31 mouse cellular contexts compared by ENCODE assay signal in the genomic region with DNA sequence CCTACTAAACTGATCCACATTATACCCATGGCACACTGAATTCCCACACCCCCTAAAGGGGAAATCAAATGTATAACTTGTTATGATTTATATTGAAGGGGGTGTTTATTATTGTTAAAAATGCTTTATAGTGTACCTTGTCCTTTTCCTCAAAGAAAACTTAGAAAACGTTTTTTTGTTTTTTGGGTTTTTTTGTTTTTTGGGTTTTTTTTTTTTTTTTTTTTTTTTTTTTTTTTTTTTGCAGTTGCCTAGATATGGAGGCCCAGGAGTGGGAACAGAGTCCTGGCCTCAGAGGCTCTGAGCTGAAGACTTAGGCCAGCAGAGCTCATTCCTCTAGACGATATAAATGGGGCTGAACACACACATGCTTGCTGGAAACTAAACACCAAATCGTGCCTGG.
"Had no signal": no experiment of that assay in that cellular context is flagged by ENCODE, and none has a peak within 500 bp of the region (broad histone marks: within the 10 kb centered on the region; RNA-seq: fewer than 3 reads in every experiment).

No protein-coding gene starts in this region.

- H3K36me3 ChIP-seq: limb, embryonic 10.5 days; limb, embryonic 12.5 days; limb, embryonic 13.5 days; limb, embryonic 15.5 days; liver, embryonic 12.5 days; liver, embryonic 13.5 days; liver, embryonic 15.5 days; lung, embryonic 15.5 days; midbrain, embryonic 10.5 days; midbrain, embryonic 12.5 days; midbrain, embryonic 13.5 days; midbrain, embryonic 15.5 days had no signal

- ATAC-seq: liver, embryonic 12.5 days; liver, postnatal 0 days; lung, postnatal 0 days; midbrain, embryonic 13.5 days; midbrain, embryonic 15.5 days; midbrain, embryonic 16.5 days had no signal

- H3K4me1 ChIP-seq: limb, embryonic 10.5 days; limb, embryonic 15.5 days; liver, embryonic 12.5 days; liver, embryonic 13.5 days; liver, embryonic 15.5 days; lung, embryonic 15.5 days; midbrain, embryonic 10.5 days; midbrain, embryonic 12.5 days; midbrain, embryonic 13.5 days; midbrain, embryonic 15.5 days had no signal

- H3K9ac ChIP-seq: limb, embryonic 12.5 days; limb, embryonic 13.5 days; limb, embryonic 15.5 days; liver, embryonic 12.5 days; liver, embryonic 13.5 days; liver, embryonic 14.5 days; liver, embryonic 15.5 days; liver, postnatal 0 days; lung, embryonic 14.5 days; lung, embryonic 15.5 days; midbrain, embryonic 12.5 days; midbrain, embryonic 13.5 days; midbrain, embryonic 15.5 days had no signal

- H3K4me2 ChIP-seq: limb, embryonic 12.5 days; limb, embryonic 13.5 days; limb, embryonic 15.5 days; liver, embryonic 11.5 days; liver, embryonic 12.5 days; liver, embryonic 13.5 days; liver, embryonic 15.5 days; lung, embryonic 14.5 days; lung, embryonic 15.5 days; midbrain, embryonic 11.5 days; midbrain, embryonic 12.5 days; midbrain, embryonic 13.5 days; midbrain, embryonic 15.5 days had no signal

- H3K4me3 ChIP-seq: limb, embryonic 10.5 days; limb, embryonic 12.5 days; limb, embryonic 13.5 days; limb, embryonic 15.5 days; liver, embryonic 12.5 days; liver, embryonic 13.5 days; liver, embryonic 15.5 days; lung, embryonic 15.5 days; megakaryocyte, embryonic 14.5 days; midbrain, embryonic 10.5 days; midbrain, embryonic 12.5 days; midbrain, embryonic 13.5 days; midbrain, embryonic 15.5 days; myocyte had no signal

- DNase-seq: left cerebral cortex, postnatal 4 days; liver; liver, embryonic 13.5 days; liver, postnatal 0 days; lung, adult 18-20 months; lung, adult 2 months; lung, embryonic 14.5 days; lung, postnatal 10 days; lung, postnatal 14 days; lung, postnatal 36 days; lung, postnatal 4 days; midbrain, embryonic 14.5 days had no signal

- H3K27me3 ChIP-seq: limb, embryonic 12.5 days; limb, embryonic 13.5 days; limb, embryonic 15.5 days; liver, embryonic 13.5 days; liver, embryonic 15.5 days; lung, embryonic 15.5 days; midbrain, embryonic 12.5 days; midbrain, embryonic 13.5 days; midbrain, embryonic 15.5 days had no signal

- H3K27ac ChIP-seq: limb, embryonic 10.5 days; limb, embryonic 12.5 days; limb, embryonic 13.5 days; limb, embryonic 15.5 days; liver, embryonic 12.5 days; liver, embryonic 13.5 days; liver, embryonic 14.5 days; liver, embryonic 15.5 days; lung, embryonic 15.5 days; macrophage; midbrain, embryonic 10.5 days; midbrain, embryonic 12.5 days; midbrain, embryonic 13.5 days; midbrain, embryonic 15.5 days had no signal

- H3K9me3 ChIP-seq: limb, embryonic 10.5 days; limb, embryonic 12.5 days; limb, embryonic 13.5 days; limb, embryonic 15.5 days; liver, embryonic 12.5 days; liver, embryonic 13.5 days; liver, embryonic 15.5 days; lung, embryonic 15.5 days; megakaryocyte, embryonic 14.5 days; midbrain, embryonic 10.5 days; midbrain, embryonic 12.5 days; midbrain, embryonic 13.5 days; midbrain, embryonic 15.5 days had no signal
